Mouse (Mus musculus) spleen, adult 2 months (tissue): ENCODE data around the gene Ssmem1.

Source experiments
- CTCF ChIP-seq: fragments of 200-500 bp; IDR thresholded peaks from 2 replicates; pipeline ENCODE4 v1.5.1; 2011; ENCODE audit warnings: mild to moderate bottlenecking, inconsistent platforms; ENCODE audit not compliant: insufficient read depth, insufficient read length, insufficient replicate concordance; ENCODE audit errors: extremely low read depth
- POLR2A ChIP-seq: fragments of 200-500 bp; IDR thresholded peaks from 2 replicates; pipeline ENCODE4 v1.6.1; 2011; ENCODE audit warnings: low read depth, low read length, inconsistent platforms

- TF ChIP-seq POLR2A (no peak), CTCF (no peak)
Observed at GRCm38 (mm10) chr6:30549231-30549761, 39.6 kb downstream of the Ssmem1 start.
